Mouse (Mus musculus) olfactory bulb, adult 2 months (tissue): Measurements from ENCODE around the gene Nmrk1.

Source experiments
- CTCF ChIP-seq: fragments of 200-500 bp; IDR thresholded peaks from 2 replicates; pipeline ENCODE4 v1.5.1; 2012; ENCODE audit warnings: low read depth, mild to moderate bottlenecking, low read length, moderate library complexity; ENCODE audit not compliant: insufficient read depth
- POLR2A ChIP-seq: fragments of 200-500 bp; IDR thresholded peaks from 2 replicates; pipeline ENCODE4 v1.6.1; 2012; ENCODE audit warnings: mild to moderate bottlenecking, low read depth, low read length, moderate library complexity; ENCODE audit not compliant: insufficient read depth

DNA sequence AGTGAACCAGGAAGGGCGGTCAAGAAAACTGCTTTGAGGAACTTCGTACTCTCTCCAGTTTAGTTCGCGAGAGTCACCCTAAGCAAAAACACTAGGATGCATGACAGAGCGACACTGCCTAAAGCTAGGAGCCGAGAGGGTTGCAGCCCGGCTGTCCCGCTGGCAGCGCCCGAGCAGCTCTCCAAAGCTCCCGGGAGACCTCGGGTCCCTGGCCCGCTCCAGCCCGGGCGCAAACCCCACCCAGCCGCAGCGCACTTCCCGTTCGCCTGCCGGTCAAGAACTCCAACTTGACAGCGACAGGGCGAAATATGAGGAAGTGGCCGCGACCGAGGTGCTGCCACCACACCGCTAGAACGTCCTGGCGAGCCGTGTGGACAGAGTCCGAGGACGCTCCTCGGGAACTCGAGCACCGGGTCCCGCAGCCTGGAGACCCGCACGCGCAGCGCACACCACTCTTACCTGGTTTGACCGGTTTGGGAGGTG lies 548 bp upstream of the Nmrk1 start:
- no peak for TF ChIP-seq CTCF
- TF ChIP-seq POLR2A: no peak
